Mouse (Mus musculus) left cerebral cortex, adult 18-20 months (tissue): ENCODE results near the gene Arpp21. TPM values are rescaled to one million over a fixed set of nuclear protein-coding genes. Genes with fewer than 3 reads are reported as not detected.
A peak's percentile ranks its signal among the peaks of the same experiment; 100 is the strongest.

Experiments used
- DNase-seq, 2 experiments: peaks; one replicate each; pipeline ENCODE4 v3.0.0; 2021 to 2022; ENCODE audit warnings: low spot score in 2 of 2, mixed read lengths in 1 of 2
- long read RNA-seq, 2 experiments: library from polyadenylated mRNA; stranded (forward); transcript quantifications; one replicate each; pipeline ENCODE4 v2.0.0; 2021
- total RNA-seq, 2 experiments: library from RNA; stranded (reverse); gene quantifications; 2 replicates each; pipeline ENCODE4 v1.2.3; 2021

The Arpp21 gene
- 100 to 1,000 TPM; 673 to 751 TPM for total RNA-seq
- long read RNA-seq, experiment 1, transcript Arpp21-230 (7 exons, 3,366 nt): minor isoform, 9 of 556 reads
- long read RNA-seq, experiment 1, transcript Arpp21-231 (5 exons, 3,419 nt): minor isoform, 96 of 556 reads
- long read RNA-seq, experiment 1, transcript Arpp21-218 (6 exons, 2,402 nt): major isoform, 231 of 556 reads
- long read RNA-seq, experiment 1, transcript Arpp21-213 (5 exons, 430 nt): minor isoform, 15 of 556 reads
- long read RNA-seq, experiment 1, partial matches to known transcripts: 43 of 556 reads
- long read RNA-seq, experiment 1, other reads (novel, unspliced or antisense): 155 of 556 reads
- long read RNA-seq, experiment 2, transcript Arpp21-218 (6 exons, 2,402 nt): major isoform, 173 of 402 reads
- long read RNA-seq, experiment 2, transcript Arpp21-231 (5 exons, 3,419 nt): minor isoform, 53 of 402 reads
- long read RNA-seq, experiment 2, transcript Arpp21-213 (5 exons, 430 nt): minor isoform, 10 of 402 reads
- long read RNA-seq, experiment 2, transcript Arpp21-230 (7 exons, 3,366 nt): minor isoform, 12 of 402 reads
- long read RNA-seq, experiment 2, partial matches to known transcripts: 35 of 402 reads
- long read RNA-seq, experiment 2, other reads (novel, unspliced or antisense): 112 of 402 reads

- peak in 1 of 2 experiments; percentile 38 for DNase-seq
These were observed at the start of gene Arpp21 for GRCm38 (mm10) chr9:112235696-112236397. Arpp21 (minus strand) TSS chr9:112235938.

GRCm38 (mm10) chr9:112272426-112272969 is 36.8 kb upstream of the Arpp21 start:
- DNase-seq: peak; percentile 4 to 32

GRCm38 (mm10) chr9:112264982-112265641 is 29.4 kb upstream of the Arpp21 start:
- no peak for DNase-seq

GRCm38 (mm10) chr9:112261986-112262901 is 26.5 kb upstream of the Arpp21 start:
- DNase-seq: peak; percentile 72 to 78

- DNase-seq: no peak
These were observed 25.8 kb upstream of the Arpp21 start for GRCm38 (mm10) chr9:112261556-112261955.

GRCm38 (mm10) chr9:112260696-112261095 is 25.0 kb upstream of the Arpp21 start:
- no peak for DNase-seq

- no peak for DNase-seq
These were observed 22.8 kb upstream of the Arpp21 start for GRCm38 (mm10) chr9:112258560-112258959.

- DNase-seq: no peak
These were observed 20.2 kb upstream of the Arpp21 start for GRCm38 (mm10) chr9:112255971-112256370.

- DNase-seq: no peak
These were observed 18.0 kb upstream of the Arpp21 start for GRCm38 (mm10) chr9:112253730-112254129.

GRCm38 (mm10) chr9:112251857-112252256 is 16.1 kb upstream of the Arpp21 start:
- DNase-seq: peak in 1 of 2 experiments; percentile 20

- DNase-seq: no peak
These were observed 15.6 kb upstream of the Arpp21 start for GRCm38 (mm10) chr9:112251339-112251738.

GRCm38 (mm10) chr9:112249753-112250152 is 14.0 kb upstream of the Arpp21 start:
- no peak for DNase-seq

GRCm38 (mm10) chr9:112247183-112247582 is 11.4 kb upstream of the Arpp21 start:
- no peak for DNase-seq

GRCm38 (mm10) chr9:112238168-112238567 is 2.4 kb upstream of the Arpp21 start:
- no peak for DNase-seq

- no peak for DNase-seq
These were observed 813 bp upstream of the Arpp21 start for GRCm38 (mm10) chr9:112236551-112236950.

- peak; percentile 68 to 79 for DNase-seq
These were observed 570 bp downstream of the Arpp21 start for GRCm38 (mm10) chr9:112235041-112235695.

- DNase-seq: peak in 1 of 2 experiments; percentile 64
These were observed 1.2 kb downstream of the Arpp21 start for GRCm38 (mm10) chr9:112234505-112235024.

- no peak for DNase-seq
These were observed 1.8 kb downstream of the Arpp21 start for GRCm38 (mm10) chr9:112233822-112234504.
